Mouse (Mus musculus) olfactory bulb, adult 2 months (tissue): ENCODE measurements around the gene Trim25.
"Not testable (repeated sequence)": the region's sequence is repeated elsewhere in the genome, so short reads cannot be mapped to it uniquely, and the experiment has no call there.

Source experiments
- CTCF ChIP-seq: fragments of 200-500 bp; IDR thresholded peaks from 2 replicates; pipeline ENCODE4 v1.5.1; 2012; ENCODE audit warnings: low read depth, mild to moderate bottlenecking, low read length, moderate library complexity; ENCODE audit not compliant: insufficient read depth
- POLR2A ChIP-seq: fragments of 200-500 bp; IDR thresholded peaks from 2 replicates; pipeline ENCODE4 v1.6.1; 2012; ENCODE audit warnings: mild to moderate bottlenecking, low read depth, low read length, moderate library complexity; ENCODE audit not compliant: insufficient read depth

DNA sequence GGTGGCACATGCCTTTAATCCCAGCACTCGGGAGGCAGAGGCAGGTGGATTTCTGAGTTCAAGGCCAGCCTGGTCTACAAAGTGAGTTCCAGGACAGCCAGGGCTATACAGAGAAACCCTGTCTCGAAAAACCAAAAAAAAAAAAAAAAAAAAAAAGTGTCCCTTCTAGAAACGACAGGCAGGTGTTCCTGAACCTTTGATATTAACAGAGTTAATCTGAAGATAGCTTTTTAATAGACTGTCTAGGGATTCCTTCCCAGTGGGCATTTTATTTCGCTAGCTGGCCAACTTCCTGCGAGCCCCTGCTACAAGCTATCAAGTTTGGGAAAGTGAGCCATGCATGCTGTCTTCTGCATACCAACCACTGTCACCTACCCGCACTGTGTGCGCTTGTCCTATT is 41.9 kb downstream of the Trim25 start:
- not testable (repeated sequence) for TF ChIP-seq CTCF, POLR2A
